Mouse (Mus musculus) spleen, adult 2 months (tissue): ENCODE results near the gene Sh3gl2. TPM values are rescaled to one million over a fixed set of nuclear protein-coding genes. Genes with fewer than 3 reads are reported as not detected.

Source experiments
- DNase-seq, 2 experiments: peaks; one replicate each; pipeline versions ENCODE4 v3.0.0 to v3.0.0-alpha.2; 2012 to 2021; ENCODE audit warnings: low spot score in 2 of 2, low read depth in 1 of 2
- H3K27ac ChIP-seq: fragments of 200-500 bp; 2 replicates; pipeline ENCODE4 v1.5.1; 2012; ENCODE audit warnings: low read length, inconsistent platforms; ENCODE audit not compliant: insufficient read depth
- H3K27me3 ChIP-seq: fragments of 200-500 bp; 2 replicates; pipeline ENCODE4 v1.6.1; 2012; ENCODE audit warnings: mild to moderate bottlenecking, moderate library complexity, low read length, inconsistent platforms; ENCODE audit not compliant: control insufficient read depth, insufficient read depth
- H3K36me3 ChIP-seq: fragments of 200-500 bp; 2 replicates; pipeline ENCODE4 v1.6.1; 2012; ENCODE audit warnings: mild to moderate bottlenecking, low read length, inconsistent platforms; ENCODE audit not compliant: control insufficient read depth, insufficient read depth
- H3K4me1 ChIP-seq: fragments of 200-500 bp; 2 replicates; pipeline ENCODE4 v1.6.1; 2011; ENCODE audit warnings: inconsistent platforms; ENCODE audit not compliant: control insufficient read depth, insufficient read depth, insufficient read length
- H3K4me3 ChIP-seq: fragments of 200-500 bp; 2 replicates; pipeline ENCODE4 v1.5.1; 2011; ENCODE audit warnings: mild to moderate bottlenecking, inconsistent platforms; ENCODE audit not compliant: insufficient read depth, insufficient read length; ENCODE audit errors: extremely low read depth
- CTCF ChIP-seq: fragments of 200-500 bp; IDR thresholded peaks from 2 replicates; pipeline ENCODE4 v1.5.1; 2011; ENCODE audit warnings: mild to moderate bottlenecking, inconsistent platforms; ENCODE audit not compliant: insufficient read depth, insufficient read length, insufficient replicate concordance; ENCODE audit errors: extremely low read depth
- POLR2A ChIP-seq: fragments of 200-500 bp; IDR thresholded peaks from 2 replicates; pipeline ENCODE4 v1.6.1; 2011; ENCODE audit warnings: low read depth, low read length, inconsistent platforms
- WGBS: fragments of 180-500 bp; shearing (Covaris S2); methylation state at CpG from one replicate; pipeline ENCODE4 v1.1.7; 2018; 5-methylcytosine and 5-hydroxymethylcytosine counted together
- polyA plus RNA-seq: library from polyadenylated mRNA; depleted of rRNA; stranded (reverse); fragments of >200 nt; gene quantifications from 2 replicates; pipeline ENCODE4 v1.2.3, GENCODE M21; 2012

Gene Sh3gl2
- polyA plus RNA-seq, 1 experiment: 0.12 TPM

DNA sequence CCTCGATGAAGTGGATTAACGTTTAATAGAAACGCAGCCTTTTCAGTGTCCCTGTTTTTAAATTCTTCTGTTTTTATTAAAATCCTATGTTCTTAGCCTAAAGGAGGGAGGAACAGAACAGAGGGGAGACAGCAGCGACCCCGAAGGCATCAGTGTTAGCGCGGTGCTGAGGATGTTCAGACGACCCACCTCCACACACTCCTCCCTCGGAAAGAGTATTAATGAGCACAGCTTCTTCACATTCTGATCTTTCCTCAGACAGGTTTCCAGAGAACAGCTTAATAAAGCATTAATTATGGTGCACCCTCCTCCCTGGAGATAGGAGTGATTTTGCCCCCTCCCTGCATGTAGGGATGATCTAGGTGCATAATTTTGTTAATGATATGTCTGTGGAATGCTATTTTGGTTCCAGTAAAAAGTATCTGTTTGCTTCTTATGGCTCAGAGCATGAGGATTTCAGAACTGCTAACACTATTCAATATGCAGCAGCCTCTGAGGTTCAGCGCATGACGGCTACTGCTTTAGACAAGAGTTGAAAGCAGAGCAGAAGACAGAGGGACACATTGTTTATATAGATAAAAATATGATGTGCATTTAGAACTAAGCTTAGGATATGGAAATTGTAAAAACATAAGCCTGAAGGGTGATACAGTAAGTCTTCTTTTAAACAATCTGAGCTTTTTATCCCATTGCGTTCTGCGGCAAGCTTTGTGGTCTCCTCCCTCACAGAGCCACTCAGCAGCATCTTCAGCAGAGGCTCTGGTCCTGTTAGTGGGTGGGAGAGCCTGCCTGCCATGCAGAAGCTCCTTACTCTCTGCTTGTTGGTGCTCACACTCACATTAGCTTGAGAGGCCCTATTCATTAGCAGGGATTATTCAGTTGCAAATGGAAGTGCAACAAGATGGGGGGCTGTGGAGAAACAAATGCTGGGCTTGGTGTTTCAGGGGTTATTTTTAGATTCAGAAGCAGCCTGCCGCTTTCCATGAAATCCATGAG is 27.8 kb downstream of the Sh3gl2 start:
- Histone ChIP-seq H3K27me3 (no peaks in the 10 kb centered on the region), H3K36me3 (no peaks in the 10 kb centered on the region), H3K4me1 (no peaks in the 10 kb centered on the region), H3K4me3 (no peak overlapping the region), H3K27ac (no peak overlapping the region)
- DNase-seq: no peak
- 81% methylated on average over 14 of the region's 14 CpGs for WGBS
- TF ChIP-seq CTCF (no peak), POLR2A (no peak)

GRCm38 (mm10) chr4:85241675-85242074 is 36.7 kb downstream of the Sh3gl2 start:
- no peak for DNase-seq
- no peaks in the 10 kb centered on the region for H3K27me3 ChIP-seq
- H3K27ac ChIP-seq: no peak overlapping the region
- TF ChIP-seq POLR2A (no peak), CTCF (no peak)
- H3K36me3 ChIP-seq: no peaks in the 10 kb centered on the region
- H3K4me1 ChIP-seq: no peaks in the 10 kb centered on the region
- no peak overlapping the region for H3K4me3 ChIP-seq
- WGBS: 88% methylated on average over 3 of the region's 3 CpGs

GRCm38 (mm10) chr4:85242562-85242961 is 37.6 kb downstream of the Sh3gl2 start:
- H3K27ac ChIP-seq: no peak overlapping the region
- no peak overlapping the region for H3K4me3 ChIP-seq
- DNase-seq: no peak
- H3K36me3 ChIP-seq: no peaks in the 10 kb centered on the region
- no peaks in the 10 kb centered on the region for H3K27me3 ChIP-seq
- TF ChIP-seq POLR2A (no peak), CTCF (no peak)
- H3K4me1 ChIP-seq: no peaks in the 10 kb centered on the region
- WGBS: 84% methylated on average over 2 of the region's 2 CpGs

- Histone ChIP-seq H3K27ac (no peak overlapping the region), H3K36me3 (no peaks in the 10 kb centered on the region), H3K4me3 (no peak overlapping the region), H3K4me1 (no peaks in the 10 kb centered on the region), H3K27me3 (no peaks in the 10 kb centered on the region)
- 84% methylated on average over 3 of the region's 3 CpGs for WGBS
- TF ChIP-seq POLR2A (no peak), CTCF (no peak)
- no peak for DNase-seq
Measured at GRCm38 (mm10) chr4:85248673-85249072, 43.7 kb downstream of the Sh3gl2 start.

DNA sequence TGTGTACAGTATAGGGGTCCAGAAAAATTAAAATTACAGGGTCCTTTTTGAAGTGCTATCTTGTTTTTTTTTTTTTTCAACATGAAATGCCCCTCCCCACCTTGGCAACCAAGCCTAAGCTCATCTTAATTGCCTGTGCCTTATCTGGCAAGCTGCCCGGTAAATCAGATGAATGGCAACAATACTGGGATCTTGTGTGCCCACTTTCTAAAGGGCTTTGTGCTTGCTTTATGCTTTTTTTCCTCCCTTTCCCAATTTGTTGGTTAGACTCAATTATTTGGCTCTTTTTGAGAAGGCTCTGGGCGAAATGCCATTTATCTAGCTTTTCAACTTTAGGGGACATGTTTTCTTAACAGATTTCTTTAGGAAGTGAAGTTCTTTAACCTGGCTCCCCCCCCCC is 45.3 kb downstream of the Sh3gl2 start:
- 68% methylated on average over 2 of the region's 2 CpGs for WGBS
- DNase-seq: no peak
- no peaks in the 10 kb centered on the region for H3K27me3 ChIP-seq
- no peaks in the 10 kb centered on the region for H3K36me3 ChIP-seq
- TF ChIP-seq CTCF (no peak), POLR2A (no peak)
- H3K4me1 ChIP-seq: no peaks in the 10 kb centered on the region
- H3K27ac ChIP-seq: no peak overlapping the region
- no peak overlapping the region for H3K4me3 ChIP-seq

GRCm38 (mm10) chr4:85250786-85251185 is 45.9 kb downstream of the Sh3gl2 start:
- no peak for DNase-seq
- TF ChIP-seq POLR2A (no peak), CTCF (no peak)
- H3K27ac ChIP-seq: no peak overlapping the region
- WGBS: 78% methylated on average over 2 of the region's 2 CpGs
- no peaks in the 10 kb centered on the region for H3K36me3 ChIP-seq
- H3K4me3 ChIP-seq: no peak overlapping the region
- H3K27me3 ChIP-seq: no peaks in the 10 kb centered on the region
- H3K4me1 ChIP-seq: no peaks in the 10 kb centered on the region
